Mouse (Mus musculus) forebrain, embryonic 15.5 days (tissue): ENCODE results near the gene Ttc9c. TPM values are rescaled to one million over a fixed set of nuclear protein-coding genes. Genes with fewer than 3 reads are reported as not detected.

ENCODE experiments used
- ATAC-seq: fragments of 200-750 bp; cut with Nextera tagmentation; replicated peaks from 2 replicates; pipeline ENCODE4 v1.8.0; 2017; ENCODE audit warnings: mild to moderate bottlenecking, moderate TSS enrichment, moderate library complexity
- H3K27ac ChIP-seq: fragments of 300-500 bp; sonication (generic); replicated peaks from 2 replicates; pipeline ENCODE4 v1.5.1; 2015; ENCODE audit warnings: mild to moderate bottlenecking, inconsistent platforms
- H3K27me3 ChIP-seq: fragments of 300-500 bp; sonication (generic); 2 replicates; pipeline ENCODE4 v1.6.1; 2015; ENCODE audit warnings: inconsistent platforms
- H3K36me3 ChIP-seq: fragments of 300-500 bp; sonication (generic); 2 replicates; pipeline ENCODE4 v1.6.1; 2015; ENCODE audit warnings: mild to moderate bottlenecking, inconsistent platforms
- H3K4me1 ChIP-seq: fragments of 300-500 bp; sonication (generic); 2 replicates; pipeline ENCODE4 v1.6.1; 2015; ENCODE audit warnings: inconsistent platforms
- H3K4me2 ChIP-seq: fragments of 300-500 bp; sonication (generic); replicated peaks from 2 replicates; pipeline ENCODE4 v1.6.1; 2015; ENCODE audit warnings: mild to moderate bottlenecking, inconsistent platforms
- H3K4me3 ChIP-seq: fragments of 300-500 bp; sonication (generic); 2 replicates; pipeline ENCODE4 v1.5.1; 2015; ENCODE audit warnings: mild to moderate bottlenecking, inconsistent platforms
- H3K9ac ChIP-seq: fragments of 300-500 bp; sonication (generic); replicated peaks from 2 replicates; pipeline ENCODE4 v1.6.1; 2015; ENCODE audit warnings: mild to moderate bottlenecking, inconsistent platforms
- H3K9me3 ChIP-seq: fragments of 300-500 bp; sonication (generic); 2 replicates; pipeline ENCODE4 v1.6.1; 2016; ENCODE audit warnings: inconsistent platforms
- WGBS: fragments of 180-500 bp; shearing (Covaris S2); methylation state at CpG from one replicate; pipeline ENCODE4 v1.1.7; 2015; ENCODE audit warnings: mixed read lengths; 5-methylcytosine and 5-hydroxymethylcytosine counted together
- polyA plus RNA-seq: library from polyadenylated mRNA; unstranded; fragments of >200 nt; fragmentation: Nextera tagmentation; extraction: Ambion mirVana; gene quantifications from 2 replicates; pipeline ENCODE4 v1.2.1, GENCODE M21; 2015

Gene Ttc9c
- 68.4 and 72.7 TPM in 2 replicates for polyA plus RNA-seq

DNA sequence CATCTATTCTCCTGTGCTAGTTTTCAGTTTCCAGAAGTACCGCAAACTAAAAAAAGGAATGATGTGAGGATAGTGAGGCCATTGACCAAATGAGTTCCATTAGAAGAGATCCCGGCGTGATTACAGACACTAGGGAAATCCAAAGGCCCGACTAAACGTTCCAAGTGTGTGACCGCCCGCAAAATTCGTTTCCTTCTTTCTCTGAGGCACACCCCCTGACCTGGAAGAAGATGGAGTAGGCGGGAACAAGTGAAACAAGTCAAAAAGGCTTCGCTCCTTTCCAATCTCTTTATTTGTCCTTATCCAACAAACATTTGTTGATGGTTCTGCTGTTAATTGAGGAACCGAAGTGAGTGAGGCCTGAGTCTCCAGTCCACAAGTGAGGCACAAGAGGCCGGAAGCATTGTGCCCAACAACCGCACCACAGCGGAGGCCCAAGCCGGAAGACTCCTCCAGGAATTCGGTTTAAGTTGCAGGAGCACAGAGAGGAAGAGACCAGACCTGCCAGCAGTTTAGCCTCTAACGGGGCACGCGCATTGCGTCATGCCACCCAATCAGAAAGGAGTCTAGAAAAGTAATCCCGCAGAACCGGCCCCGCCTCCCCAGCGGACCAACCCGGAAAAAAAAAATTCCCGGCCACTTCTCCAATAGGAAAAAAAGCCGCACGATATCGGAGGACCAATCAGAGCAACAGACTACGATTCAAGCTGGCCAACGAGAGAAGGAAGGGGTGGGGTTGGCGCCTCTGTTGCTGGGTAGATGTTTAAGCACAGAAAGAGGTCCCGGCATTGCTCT is at the start of gene Ttc9c:
Gene Ttc9c (minus strand): TSS at position 533 of the 795 bp plus-strand sequence.
- Histone ChIP-seq H3K9ac (peak within 1 kb of the TSS; percentile 76), H3K27me3 (no peaks in the 10 kb centered on the region), H3K9me3 (no peaks in the 10 kb centered on the region), H3K27ac (peak within 1 kb of the TSS; percentile 98), H3K36me3 (peaks cover 23% of the 10 kb centered on the region), H3K4me1 (peaks cover 63% of the 10 kb centered on the region), H3K4me2 (peak within 1 kb of the TSS; percentile 89), H3K4me3 (peak within 1 kb of the TSS; percentile 74)
- under 1% methylated on average over 33 of the region's 33 CpGs for WGBS
- peak; percentile 94 for ATAC-seq

DNA sequence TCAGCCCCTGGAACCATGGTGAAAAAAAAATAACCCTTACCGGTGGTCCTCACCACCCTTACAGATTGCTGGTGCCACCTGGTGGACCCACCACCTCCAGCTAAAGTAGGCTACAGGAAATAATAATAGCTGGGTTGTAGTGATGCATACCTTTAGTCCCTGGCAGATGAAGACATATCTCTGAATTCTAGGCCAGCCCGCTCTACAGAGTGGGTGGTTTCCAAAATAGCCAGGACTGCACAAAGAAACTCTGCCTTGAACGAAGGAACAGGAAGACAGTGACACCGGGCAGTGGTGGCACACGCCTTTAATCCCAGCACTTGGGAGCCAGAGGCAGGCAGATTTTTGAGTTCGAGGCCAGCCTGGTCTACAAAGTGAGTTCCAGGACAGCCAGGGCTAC is 45.1 kb upstream of the Ttc9c start:
- H3K9ac ChIP-seq, result no peak overlapping the region
- no peaks in the 10 kb centered on the region for H3K4me1 ChIP-seq
- H3K36me3 ChIP-seq, result no peaks in the 10 kb centered on the region
- no peak overlapping the region for H3K4me3 ChIP-seq
- 84% methylated on average over 6 of the region's 6 CpGs for WGBS
- H3K27me3 ChIP-seq, result no peaks in the 10 kb centered on the region
- no peak for ATAC-seq
- no peak overlapping the region for H3K27ac ChIP-seq
- H3K9me3 ChIP-seq, result no peaks in the 10 kb centered on the region
- no peak overlapping the region for H3K4me2 ChIP-seq

DNA sequence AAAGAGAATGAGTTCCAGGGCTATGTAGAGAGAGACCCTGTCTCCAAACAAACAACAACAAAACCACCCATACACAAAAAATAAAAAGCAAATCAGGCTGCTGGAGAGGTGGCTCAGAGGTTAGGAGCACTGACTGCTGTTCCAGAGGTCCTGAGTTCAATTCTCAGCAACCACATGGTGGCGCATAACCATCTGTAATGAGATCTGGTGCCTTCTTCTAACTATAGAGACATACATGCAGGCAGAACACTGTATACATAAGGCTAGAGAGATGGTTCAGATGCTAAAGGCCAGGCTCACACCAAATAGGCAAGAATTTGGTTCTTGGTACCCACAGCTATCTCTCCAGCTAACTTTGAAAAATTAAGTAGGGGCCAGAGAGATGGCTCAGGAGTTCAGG is 39.9 kb upstream of the Ttc9c start:
- 16% methylated on average over 1 of the region's 1 CpGs for WGBS
- Histone ChIP-seq H3K27ac (no peak overlapping the region), H3K27me3 (no peaks in the 10 kb centered on the region), H3K4me3 (no peak overlapping the region), H3K36me3 (no peaks in the 10 kb centered on the region), H3K9ac (no peak overlapping the region), H3K9me3 (no peaks in the 10 kb centered on the region), H3K4me2 (no peak overlapping the region), H3K4me1 (no peaks in the 10 kb centered on the region)
- ATAC-seq, result no peak

DNA sequence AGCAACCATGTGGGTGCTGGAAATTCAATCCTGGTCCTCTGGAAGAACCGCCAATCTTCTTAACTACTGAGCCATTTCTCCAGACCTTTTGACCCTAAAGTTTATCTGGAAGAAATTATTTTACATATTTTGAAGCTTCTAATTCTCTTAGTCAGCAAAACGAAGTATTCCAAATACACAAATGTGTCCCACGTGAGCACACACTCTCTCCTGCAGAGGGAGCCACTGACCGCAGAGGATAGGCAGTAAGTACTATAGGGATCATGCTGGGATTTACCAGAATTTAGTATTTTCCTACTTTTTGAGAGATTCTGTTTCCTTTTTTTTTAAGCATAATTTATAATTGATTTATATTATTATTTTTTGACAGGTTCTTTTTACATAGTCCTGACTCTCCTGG is 38.6 kb upstream of the Ttc9c start:
- Histone ChIP-seq H3K4me3 (no peak overlapping the region), H3K9ac (no peak overlapping the region), H3K4me2 (no peak overlapping the region), H3K36me3 (no peaks in the 10 kb centered on the region), H3K9me3 (no peaks in the 10 kb centered on the region), H3K27ac (no peak overlapping the region), H3K27me3 (no peaks in the 10 kb centered on the region), H3K4me1 (no peaks in the 10 kb centered on the region)
- WGBS, result 50% methylated on average over 4 of the region's 4 CpGs
- ATAC-seq, result no peak

DNA sequence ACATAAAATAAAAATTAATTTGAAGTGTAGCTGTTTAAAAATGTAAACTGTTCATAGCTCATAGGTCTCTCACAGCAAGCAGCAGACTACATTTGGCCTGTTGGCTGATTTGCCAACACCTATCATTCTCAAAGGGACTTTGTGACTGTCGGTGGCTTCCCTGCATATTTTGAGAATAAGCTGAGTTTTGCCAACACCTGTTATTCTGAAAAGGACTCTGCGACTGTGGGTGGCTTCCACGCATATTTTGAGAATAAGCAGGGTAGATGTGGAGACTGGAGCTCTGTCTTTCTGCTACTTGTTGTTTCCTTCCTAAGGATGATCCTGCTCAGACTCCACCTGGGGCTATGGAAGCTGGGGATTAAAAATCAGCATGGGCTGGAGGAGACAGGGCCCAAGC is 34.0 kb upstream of the Ttc9c start:
- WGBS, result 82% methylated on average over 3 of the region's 3 CpGs

DNA sequence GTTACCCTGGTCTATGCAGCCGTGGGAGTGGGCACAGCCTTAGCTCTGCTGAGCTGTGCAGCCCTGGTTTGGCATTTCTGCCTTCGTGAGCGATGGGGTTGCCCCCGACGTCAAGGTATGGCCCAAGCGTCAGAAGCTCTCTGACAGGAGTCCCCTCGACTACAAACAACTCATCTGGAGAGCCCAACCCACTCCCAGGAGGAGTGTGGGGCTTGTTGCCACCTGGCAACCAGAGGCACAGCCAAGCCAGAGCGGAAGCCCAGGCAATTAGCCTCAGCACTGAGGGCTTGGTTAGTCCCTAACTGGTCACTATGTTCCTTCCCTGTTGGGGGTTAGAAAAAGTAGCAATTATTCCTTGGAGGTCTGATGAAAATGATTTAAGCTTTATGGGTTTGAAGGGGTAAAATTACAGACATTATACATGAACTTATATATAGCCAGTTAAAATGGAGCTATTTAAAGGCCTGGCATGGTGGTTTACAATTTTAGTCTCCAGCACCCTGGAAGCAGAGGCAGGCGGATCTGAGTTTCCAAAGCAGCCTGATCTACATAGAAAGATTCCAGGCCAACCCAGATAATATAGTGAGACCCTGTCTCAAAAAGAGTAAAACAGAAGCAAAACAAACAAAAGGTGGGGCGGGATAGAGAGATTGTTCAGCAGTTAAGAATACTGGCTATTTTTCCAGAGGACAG is 33.2 kb upstream of the Ttc9c start:
- 61% methylated on average over 10 of the region's 10 CpGs for WGBS

More for the DNA sequence above, 34.0 kb upstream of the Ttc9c start:
- peaks cover 12% of the 10 kb centered on the region for H3K36me3 ChIP-seq
- H3K4me2 ChIP-seq, result no peak overlapping the region
- no peaks in the 10 kb centered on the region for H3K4me1 ChIP-seq
- no peaks in the 10 kb centered on the region for H3K9me3 ChIP-seq
- no peak overlapping the region for H3K4me3 ChIP-seq
- H3K27me3 ChIP-seq, result no peaks in the 10 kb centered on the region
- ATAC-seq, result no peak
- H3K27ac ChIP-seq, result no peak overlapping the region
- no peak overlapping the region for H3K9ac ChIP-seq

DNA sequence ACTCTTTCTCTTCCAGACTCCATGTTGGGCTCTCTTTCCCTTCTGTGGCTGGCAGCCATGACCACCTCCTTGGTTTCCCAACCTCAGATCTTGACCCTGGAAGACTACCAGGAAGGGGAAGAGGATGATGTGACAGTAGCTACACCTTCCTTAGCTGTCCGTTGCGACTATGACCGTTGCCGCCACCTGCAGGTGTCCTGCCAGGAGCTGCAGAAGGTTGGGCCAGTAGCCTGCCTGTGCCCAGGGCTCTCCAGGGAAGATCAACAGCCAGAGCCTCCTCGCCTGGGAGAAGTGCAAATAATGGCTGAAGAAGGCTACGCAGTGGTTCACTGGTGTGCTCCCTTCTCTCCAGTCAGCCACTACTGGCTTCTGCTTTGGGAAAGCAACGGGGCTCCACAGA is 32.5 kb upstream of the Ttc9c start:
- Histone ChIP-seq H3K36me3 (peaks cover 25% of the 10 kb centered on the region), H3K4me3 (no peak overlapping the region), H3K4me2 (no peak overlapping the region), H3K27ac (no peak overlapping the region), H3K9ac (no peak overlapping the region), H3K9me3 (no peaks in the 10 kb centered on the region), H3K4me1 (no peaks in the 10 kb centered on the region), H3K27me3 (no peaks in the 10 kb centered on the region)
- 45% methylated on average over 7 of the region's 7 CpGs for WGBS
- no peak for ATAC-seq

More for the DNA sequence above, 33.2 kb upstream of the Ttc9c start:
- H3K4me3 ChIP-seq, result no peak overlapping the region
- no peak overlapping the region for H3K9ac ChIP-seq
- no peak overlapping the region for H3K27ac ChIP-seq
- no peaks in the 10 kb centered on the region for H3K4me1 ChIP-seq
- H3K9me3 ChIP-seq, result no peaks in the 10 kb centered on the region
- no peak for ATAC-seq
- H3K36me3 ChIP-seq, result peaks cover 18% of the 10 kb centered on the region
- H3K4me2 ChIP-seq, result no peak overlapping the region
- no peaks in the 10 kb centered on the region for H3K27me3 ChIP-seq

DNA sequence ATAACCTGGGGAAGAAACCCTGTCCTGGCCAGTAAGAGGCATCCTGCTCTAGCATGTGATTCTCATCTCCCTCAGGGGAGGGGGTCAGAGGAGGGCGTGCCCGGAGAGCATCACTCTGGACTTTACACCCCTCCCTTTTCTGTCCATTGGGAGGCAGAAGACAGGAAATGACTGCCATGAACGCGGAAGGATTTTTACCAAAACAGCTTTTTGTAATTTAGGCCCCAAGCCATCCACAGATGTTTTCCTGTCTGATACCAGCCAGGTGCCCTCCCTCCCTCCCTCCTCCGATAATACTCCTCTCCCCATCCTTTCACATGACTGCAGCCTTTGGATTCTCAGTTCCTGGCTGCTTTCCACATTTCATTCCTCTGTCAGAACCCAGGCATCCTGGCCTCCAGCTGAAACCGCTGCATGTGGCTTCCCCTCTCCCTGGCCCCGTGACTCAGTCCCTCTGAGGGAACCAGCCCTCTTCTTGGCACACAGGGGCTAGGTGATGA is 31.3 kb upstream of the Ttc9c start, which contains the start of gene Lrrn4cl:
Gene Lrrn4cl (plus strand): TSS at position 367 of the 500 bp plus-strand sequence.
- H3K9me3 ChIP-seq, result no peaks in the 10 kb centered on the region
- no peak within 1 kb of the TSS for H3K4me2 ChIP-seq
- no peaks in the 10 kb centered on the region for H3K27me3 ChIP-seq
- H3K4me3 ChIP-seq, result no peak within 1 kb of the TSS
- 43% methylated on average over 7 of the region's 7 CpGs for WGBS
- H3K9ac ChIP-seq, result no peak within 1 kb of the TSS
- H3K27ac ChIP-seq, result no peak within 1 kb of the TSS
- H3K4me1 ChIP-seq, result no peaks in the 10 kb centered on the region
- ATAC-seq, result no peak
- H3K36me3 ChIP-seq, result peaks cover 37% of the 10 kb centered on the region

DNA sequence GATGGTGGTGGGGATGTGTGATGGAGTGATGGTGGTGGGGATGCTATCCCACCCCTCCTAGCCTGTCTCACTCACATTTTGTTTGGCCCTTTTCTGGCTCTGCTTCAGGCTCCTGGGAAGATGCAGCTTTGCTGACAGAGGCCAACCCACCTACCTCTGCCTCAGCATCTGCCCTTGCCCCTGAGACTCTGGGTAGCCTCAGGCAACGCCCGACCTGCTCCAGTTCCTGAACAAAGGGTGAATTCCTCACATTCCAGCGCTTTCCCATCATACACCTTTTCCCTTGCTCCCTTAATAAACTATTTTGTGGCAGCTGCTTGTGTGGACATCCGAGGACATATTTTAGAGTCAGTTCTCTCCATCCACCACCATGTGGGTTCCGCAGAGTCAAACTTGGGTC is 29.2 kb upstream of the Ttc9c start:
- Histone ChIP-seq H3K27ac (no peak overlapping the region), H3K9ac (no peak overlapping the region), H3K4me3 (no peak overlapping the region), H3K36me3 (peaks cover 40% of the 10 kb centered on the region), H3K9me3 (no peaks in the 10 kb centered on the region), H3K27me3 (no peaks in the 10 kb centered on the region), H3K4me2 (no peak overlapping the region), H3K4me1 (no peaks in the 10 kb centered on the region)
- 86% methylated on average over 5 of the region's 5 CpGs for WGBS
- ATAC-seq, result no peak

DNA sequence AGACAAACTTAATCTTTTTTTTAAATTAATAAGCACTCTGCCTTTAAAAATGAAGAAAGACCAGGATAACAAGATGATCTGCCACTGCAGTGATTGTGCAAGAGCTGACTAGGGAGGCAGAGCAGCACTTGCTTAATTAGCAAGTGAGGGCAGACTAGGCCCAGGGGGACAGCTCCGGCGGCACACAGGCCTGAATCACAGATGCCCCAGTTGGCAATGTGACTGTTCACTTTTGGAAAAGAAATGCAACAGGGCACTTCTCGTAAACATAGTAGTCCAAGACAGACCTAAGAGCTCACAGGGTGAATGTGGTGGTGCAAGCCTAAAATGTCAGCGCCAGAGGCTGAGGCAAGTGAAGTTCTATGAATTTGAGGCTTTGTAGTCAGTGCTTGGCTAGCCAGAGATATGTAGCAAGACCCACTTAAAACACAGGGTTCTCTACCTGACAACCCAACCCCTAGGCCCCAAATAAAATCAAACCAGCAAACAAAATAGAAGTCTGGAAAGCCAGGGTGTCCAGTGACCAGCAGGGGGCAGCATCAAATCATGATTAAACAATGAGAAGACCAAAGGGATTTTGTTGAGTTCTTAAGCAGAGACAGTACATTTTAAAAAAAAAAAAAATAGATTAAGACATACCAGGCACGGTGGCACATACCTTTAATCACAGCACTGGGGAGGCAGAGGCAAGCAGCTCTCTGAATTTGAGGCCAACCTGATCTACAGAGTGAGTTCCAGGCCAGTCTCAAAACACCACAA is 25.4 kb upstream of the Ttc9c start:
- Histone ChIP-seq H3K4me2 (no peak overlapping the region), H3K36me3 (peaks cover 50% of the 10 kb centered on the region), H3K27ac (no peak overlapping the region), H3K4me3 (no peak overlapping the region), H3K9me3 (no peaks in the 10 kb centered on the region), H3K27me3 (no peaks in the 10 kb centered on the region), H3K4me1 (peaks cover 20% of the 10 kb centered on the region), H3K9ac (no peak overlapping the region)
- WGBS, result 55% methylated on average over 5 of the region's 5 CpGs
- no peak for ATAC-seq

DNA sequence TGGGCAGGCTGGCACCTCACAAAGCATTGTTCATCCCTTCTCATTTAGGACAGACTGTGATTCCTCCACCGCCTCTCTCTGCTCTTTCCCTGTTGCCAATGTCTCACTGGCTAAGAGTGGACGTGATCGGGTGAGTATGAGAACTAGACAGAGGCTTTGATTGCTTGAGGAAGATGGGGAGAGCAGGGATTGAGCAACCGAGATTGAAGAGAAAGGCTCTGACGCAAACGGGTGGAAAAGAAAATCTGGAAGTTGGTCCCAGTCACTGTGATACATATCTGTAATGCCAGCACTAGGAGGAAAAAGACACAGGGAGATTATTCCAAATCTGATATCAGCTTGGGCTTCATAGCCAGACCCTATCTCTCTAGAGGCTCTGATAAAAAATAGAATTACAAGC is 23.8 kb upstream of the Ttc9c start:
- 91% methylated on average over 6 of the region's 6 CpGs for WGBS
- no peak overlapping the region for H3K9ac ChIP-seq
- no peak overlapping the region for H3K4me2 ChIP-seq

DNA sequence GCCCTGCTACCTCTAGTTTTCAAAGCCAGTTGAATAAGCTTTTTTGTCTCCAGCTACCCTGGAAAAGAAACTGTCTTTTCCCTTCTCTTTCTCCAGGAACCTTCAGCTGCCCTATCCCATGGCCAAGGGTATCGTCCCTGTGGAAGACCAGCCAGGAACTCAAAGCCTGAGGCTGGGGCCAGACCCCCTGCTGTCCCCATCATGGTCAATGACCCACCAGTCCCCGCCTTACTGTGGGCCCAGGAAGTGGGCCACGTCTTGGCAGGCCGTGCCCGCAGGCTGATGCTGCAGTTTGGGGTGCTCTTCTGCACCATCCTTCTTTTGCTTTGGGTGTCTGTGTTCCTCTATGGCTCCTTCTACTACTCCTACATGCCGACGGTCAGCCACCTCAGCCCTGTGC is 21.9 kb upstream of the Ttc9c start:
- WGBS, result 94% methylated on average over 7 of the region's 7 CpGs
- H3K4me3 ChIP-seq, result peak overlapping the region; percentile 60
- peaks cover 22% of the 10 kb centered on the region for H3K36me3 ChIP-seq
- H3K9me3 ChIP-seq, result no peaks in the 10 kb centered on the region
- no peaks in the 10 kb centered on the region for H3K27me3 ChIP-seq
- peaks cover 25% of the 10 kb centered on the region for H3K4me1 ChIP-seq
- H3K9ac ChIP-seq, result peak overlapping the region; percentile 75; the same call in 1 of the 2 replicates
- ATAC-seq, result no peak
- H3K4me2 ChIP-seq, result peak overlapping the region; percentile 71
- H3K27ac ChIP-seq, result no peak overlapping the region; the same call in 1 of the 2 replicates

More for the DNA sequence above, 23.8 kb upstream of the Ttc9c start:
- no peak for ATAC-seq
- H3K4me3 ChIP-seq, result no peak overlapping the region
- H3K27me3 ChIP-seq, result no peaks in the 10 kb centered on the region
- H3K9me3 ChIP-seq, result no peaks in the 10 kb centered on the region
- H3K27ac ChIP-seq, result no peak overlapping the region
- peaks cover 38% of the 10 kb centered on the region for H3K36me3 ChIP-seq
- H3K4me1 ChIP-seq, result peaks cover 25% of the 10 kb centered on the region
